Mouse (Mus musculus): ENCODE measurements around the gene Nipsnap1.

Gene Nipsnap1

DNA sequence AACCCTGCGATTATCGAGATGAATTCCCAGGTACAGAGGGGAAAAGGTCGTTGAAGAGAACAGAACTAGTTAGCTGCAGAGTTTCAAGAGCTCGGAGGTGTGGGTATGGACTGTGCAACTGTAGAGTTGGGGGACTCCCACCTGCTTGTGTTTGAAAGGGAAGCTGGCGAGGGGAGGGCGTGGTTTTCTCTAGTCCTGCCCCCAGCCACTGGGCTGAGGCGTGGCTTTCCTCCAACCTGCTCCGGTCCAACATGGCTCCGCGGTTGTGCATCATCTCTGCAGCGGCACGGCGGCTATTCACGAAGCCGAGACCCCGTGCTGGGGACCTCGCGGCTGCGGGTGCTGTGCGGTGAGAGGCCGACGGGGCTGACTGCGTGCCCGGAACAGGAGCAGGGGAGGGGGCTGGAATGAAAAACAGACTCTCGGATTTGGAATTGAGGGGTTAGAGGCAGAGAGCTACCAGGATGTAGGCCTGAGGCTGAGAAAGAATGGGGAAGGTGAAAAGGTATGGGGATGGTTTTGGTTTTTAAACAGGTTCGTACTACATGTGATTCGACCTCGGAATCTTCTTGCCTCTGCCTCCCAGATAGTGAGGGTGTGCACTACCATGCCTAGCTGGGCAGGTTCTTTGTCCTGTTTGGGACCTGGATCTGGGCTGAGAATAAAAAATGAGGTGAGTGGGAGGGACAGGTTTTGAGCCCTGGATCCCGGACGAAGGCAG is at the start of gene Nipsnap1:
TSS of gene Nipsnap1 (plus strand) at position 197 of the 721 bp plus-strand sequence.
- peak; percentile 73 for DNase-seq (ENCODE audit: low spot score)

- no peak for DNase-seq (ENCODE audit: low spot score)
Measured at GRCm38 (mm10) chr11:4826152-4826778, 47.5 kb upstream of the Nipsnap1 start.

GRCm38 (mm10) chr11:4827340-4827739 is 46.4 kb upstream of the Nipsnap1 start:
- DNase-seq (ENCODE audit: low spot score), result no peak

DNA sequence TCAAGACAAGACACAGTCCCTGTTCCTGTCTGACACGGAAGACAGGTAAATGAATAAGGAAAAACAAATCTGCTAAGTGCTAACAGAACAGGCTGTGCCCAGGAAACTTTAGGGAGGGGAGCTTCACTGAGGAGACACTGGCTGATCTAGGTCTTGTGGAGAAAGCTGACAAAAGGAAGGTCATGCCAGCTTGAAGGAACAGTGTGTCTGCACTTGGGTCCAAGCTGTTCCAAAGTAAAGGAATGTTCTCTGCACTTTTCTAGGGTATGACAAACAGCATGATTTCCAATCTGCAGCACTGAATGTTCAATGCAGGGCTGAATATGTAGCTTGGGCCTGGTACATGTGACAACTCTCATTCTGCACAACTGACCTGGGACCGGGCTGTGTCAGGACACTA is 45.8 kb upstream of the Nipsnap1 start:
- no peak for DNase-seq (ENCODE audit: low spot score)

- DNase-seq (ENCODE audit: low spot score), result no peak
Measured at GRCm38 (mm10) chr11:4831066-4831465, 42.7 kb upstream of the Nipsnap1 start.

GRCm38 (mm10) chr11:4833295-4833939 is 40.3 kb upstream of the Nipsnap1 start:
- no peak for DNase-seq (ENCODE audit: low spot score)

GRCm38 (mm10) chr11:4835436-4835835 is 38.3 kb upstream of the Nipsnap1 start:
- DNase-seq (ENCODE audit: low spot score), result peak; percentile 33

DNA sequence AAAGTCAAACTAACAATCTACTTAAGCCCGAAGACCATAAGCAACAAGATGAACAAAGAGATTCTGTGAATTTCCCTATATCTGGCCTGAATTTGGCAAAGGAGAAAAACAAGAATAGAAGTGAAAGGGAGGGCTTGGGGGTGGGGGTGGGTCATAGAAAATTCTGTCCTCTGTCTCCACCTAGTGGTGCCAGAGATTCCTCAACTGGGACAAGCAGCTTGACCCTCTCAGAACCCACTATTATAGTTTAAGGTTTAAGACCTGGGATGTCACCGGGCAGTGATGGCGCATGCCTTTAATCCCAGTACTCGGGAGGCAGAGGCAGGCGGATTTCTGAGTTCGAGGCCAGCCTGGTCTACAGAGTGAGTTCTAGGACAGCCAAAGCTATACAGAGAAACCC is 37.0 kb upstream of the Nipsnap1 start:
- peak; percentile 19 for DNase-seq (ENCODE audit: low spot score)

DNA sequence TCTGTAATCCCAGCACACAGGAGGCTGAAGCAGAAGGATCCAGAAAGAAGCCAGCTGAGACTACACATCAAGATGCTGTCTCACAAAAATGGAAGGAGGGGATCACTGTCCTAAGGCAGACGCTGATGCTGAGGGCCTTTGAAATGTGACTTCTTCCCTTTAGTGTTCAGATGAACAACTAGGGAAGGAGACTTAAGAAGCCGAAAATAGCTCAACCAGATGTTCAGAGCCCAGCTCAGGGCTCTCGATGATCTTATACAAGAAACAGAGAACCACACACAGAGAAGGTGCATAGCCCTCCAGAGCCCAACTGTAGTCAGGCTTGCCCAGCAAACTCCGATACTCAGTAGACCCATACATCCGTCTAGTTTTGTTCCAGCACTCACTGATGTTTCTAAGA is 36.4 kb upstream of the Nipsnap1 start:
- DNase-seq (ENCODE audit: low spot score), result no peak

GRCm38 (mm10) chr11:4838235-4838634 is 35.5 kb upstream of the Nipsnap1 start:
- DNase-seq (ENCODE audit: low spot score), result no peak

DNA sequence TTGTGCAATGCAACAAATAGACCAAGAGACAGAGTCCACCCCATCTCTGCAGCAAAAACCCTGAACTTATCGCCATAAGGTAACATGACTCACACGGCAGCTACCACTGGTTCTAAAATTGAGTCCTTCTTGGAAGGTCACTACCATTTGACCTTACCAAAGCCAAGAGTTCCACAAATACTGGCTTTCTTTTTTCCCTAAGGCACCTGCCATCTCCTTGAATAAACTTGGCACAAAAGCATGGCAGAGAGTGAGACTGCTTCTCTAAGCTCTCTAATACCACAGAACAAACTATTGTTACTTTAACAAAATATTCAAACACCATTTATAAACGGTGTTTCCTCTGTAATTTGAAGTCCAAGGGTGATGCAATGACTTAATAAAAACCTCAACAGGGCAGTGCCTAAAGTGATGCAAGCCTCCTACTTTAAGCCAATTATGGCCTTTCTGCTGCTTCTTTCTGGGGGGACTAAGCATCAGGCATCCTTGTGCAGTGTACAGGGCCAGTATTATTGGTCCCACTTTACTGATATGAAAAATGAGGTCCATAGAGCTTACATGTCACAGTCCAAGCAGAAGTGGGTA is 32.7 kb upstream of the Nipsnap1 start:
- DNase-seq (ENCODE audit: low spot score), result no peak

DNA sequence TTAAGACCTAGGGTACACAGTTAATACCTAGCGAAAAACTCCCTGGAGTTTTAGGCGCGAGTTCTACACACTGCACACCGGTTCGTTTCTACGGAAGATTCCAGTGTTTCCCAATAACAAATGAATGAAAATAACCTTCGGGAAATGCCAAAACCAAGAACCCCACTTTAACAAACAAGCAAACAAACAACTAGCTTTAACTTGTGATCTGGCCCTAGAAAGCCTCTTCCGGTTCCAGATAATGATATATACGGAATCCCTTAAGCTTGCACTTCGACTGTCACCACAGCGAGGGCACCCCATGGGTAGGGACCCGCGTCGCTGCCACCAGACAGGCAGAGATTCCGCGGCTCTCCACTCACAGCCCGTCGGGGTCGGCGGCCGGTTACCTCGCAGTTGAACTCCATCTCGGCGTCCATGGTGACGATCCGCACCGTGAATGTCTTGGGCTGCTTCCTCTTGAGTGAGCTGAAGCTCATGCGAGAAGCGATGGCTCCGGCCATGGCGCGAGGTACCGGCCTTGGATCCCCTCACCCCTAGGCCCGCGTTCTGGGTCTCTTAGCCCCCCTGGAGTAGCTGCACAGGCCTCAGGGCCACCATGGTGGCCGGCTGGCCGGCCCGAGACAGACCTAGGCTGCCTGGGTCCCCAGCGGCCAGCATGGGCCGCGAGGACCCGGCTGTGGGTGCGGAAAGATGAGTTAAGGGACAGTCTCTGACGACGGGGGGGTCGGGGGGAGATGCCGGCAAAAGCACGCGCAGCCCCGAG is 25.1 kb upstream of the Nipsnap1 start:
- DNase-seq (ENCODE audit: low spot score), result peak; percentile 49

GRCm38 (mm10) chr11:4849258-4849943 is 24.4 kb upstream of the Nipsnap1 start, which contains the start of gene Nf2:
TSS of gene Nf2 (minus strand) at chr11:4849536.
- DNase-seq (ENCODE audit: low spot score), result peak; percentile 95

DNA sequence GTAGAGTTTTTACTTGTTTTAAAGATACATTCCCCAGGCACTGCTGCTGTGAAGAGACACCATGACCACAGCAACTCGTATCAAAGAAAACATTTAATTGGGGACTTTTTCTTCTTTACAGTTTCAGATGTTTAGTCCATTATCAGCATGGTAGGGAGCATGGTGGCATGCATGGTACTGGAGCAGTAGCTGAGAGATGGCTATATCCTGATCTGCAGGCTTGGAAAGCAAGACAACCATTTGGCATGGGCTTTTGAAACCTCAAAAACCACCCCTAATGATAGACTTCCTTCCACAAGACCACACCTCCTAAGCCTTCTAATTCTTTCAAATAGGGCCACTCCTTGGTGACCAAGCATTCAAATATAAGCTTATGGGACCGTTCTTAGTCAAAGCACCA is 23.3 kb upstream of the Nipsnap1 start:
- no peak for DNase-seq (ENCODE audit: low spot score)

GRCm38 (mm10) chr11:4853021-4853420 is 20.7 kb upstream of the Nipsnap1 start:
- no peak for DNase-seq (ENCODE audit: low spot score)

DNA sequence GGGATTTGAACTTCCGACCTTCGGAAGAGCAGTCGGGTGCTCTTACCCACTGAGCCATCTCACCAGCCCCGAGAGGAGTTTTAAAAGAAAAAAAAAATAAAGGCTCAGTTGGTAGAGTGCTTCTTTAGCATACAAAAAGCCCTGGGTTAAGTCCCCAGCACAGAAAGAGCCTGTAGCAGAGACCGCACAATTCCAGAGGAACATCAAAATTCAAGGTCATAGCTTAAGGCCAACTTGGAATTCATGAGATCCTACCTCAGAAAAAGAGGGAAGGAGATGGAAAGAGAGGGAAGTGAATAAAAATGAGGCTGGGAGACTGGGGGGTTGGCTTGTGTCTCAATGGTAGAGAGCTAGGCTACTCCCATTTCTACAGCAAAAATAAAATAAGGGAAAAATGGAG is 19.6 kb upstream of the Nipsnap1 start:
- DNase-seq (ENCODE audit: low spot score), result no peak

GRCm38 (mm10) chr11:4858416-4858815 is 15.3 kb upstream of the Nipsnap1 start:
- DNase-seq (ENCODE audit: low spot score), result no peak

DNA sequence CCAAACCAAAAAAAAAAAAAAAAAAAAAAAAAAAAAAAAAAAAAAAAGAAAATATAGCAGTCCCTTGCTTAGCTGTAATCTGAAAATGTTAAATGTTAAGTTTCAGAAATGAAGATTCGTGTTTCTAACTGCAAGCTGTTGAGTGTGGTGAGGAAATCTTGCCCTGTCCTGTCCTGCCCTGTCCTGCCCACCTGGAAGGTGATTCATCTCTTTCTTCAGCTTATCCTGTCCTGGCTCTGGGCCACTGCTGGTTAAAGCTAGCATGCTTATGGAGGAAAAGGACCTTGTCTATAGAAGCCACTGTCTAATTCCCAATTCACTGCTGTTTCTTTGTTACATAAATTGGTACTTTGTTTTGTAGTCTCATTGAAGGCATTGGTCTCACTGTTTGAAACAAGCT is 12.8 kb upstream of the Nipsnap1 start:
- DNase-seq (ENCODE audit: low spot score), result no peak

GRCm38 (mm10) chr11:4861816-4862604 is 11.7 kb upstream of the Nipsnap1 start:
- no peak for DNase-seq (ENCODE audit: low spot score)

DNA sequence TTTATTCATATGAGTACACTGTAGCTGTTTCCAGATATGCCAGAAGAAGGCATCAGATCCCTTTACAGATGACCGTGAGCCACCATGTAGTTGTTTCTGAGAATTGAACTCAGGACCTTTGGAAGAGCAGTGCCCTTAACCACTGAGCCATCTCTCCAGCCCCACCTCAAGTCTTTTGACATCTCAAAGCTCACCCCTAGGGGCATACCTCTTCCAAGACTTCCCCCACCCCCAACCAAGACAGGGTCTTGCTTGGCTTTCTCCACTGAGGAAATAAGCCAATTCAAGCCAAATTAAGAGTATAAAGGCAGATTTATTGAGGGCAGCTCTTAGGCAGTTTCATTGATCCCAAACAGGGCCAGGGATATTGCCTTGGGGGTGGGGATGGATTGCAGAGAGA is 11.0 kb upstream of the Nipsnap1 start:
- DNase-seq (ENCODE audit: low spot score), result no peak
